Mouse (Mus musculus) kidney, postnatal 10 days (tissue): Measurements from ENCODE around the gene Man2a1.
"Not testable (repeated sequence)": the region's sequence is repeated elsewhere in the genome, so short reads cannot be mapped to it uniquely, and the experiment has no call there.

Experiments used
- DNase-seq: peaks from one replicate; pipeline ENCODE4 v3.0.0; 2021; ENCODE audit warnings: mixed read lengths

Man2a1 gene

DNA sequence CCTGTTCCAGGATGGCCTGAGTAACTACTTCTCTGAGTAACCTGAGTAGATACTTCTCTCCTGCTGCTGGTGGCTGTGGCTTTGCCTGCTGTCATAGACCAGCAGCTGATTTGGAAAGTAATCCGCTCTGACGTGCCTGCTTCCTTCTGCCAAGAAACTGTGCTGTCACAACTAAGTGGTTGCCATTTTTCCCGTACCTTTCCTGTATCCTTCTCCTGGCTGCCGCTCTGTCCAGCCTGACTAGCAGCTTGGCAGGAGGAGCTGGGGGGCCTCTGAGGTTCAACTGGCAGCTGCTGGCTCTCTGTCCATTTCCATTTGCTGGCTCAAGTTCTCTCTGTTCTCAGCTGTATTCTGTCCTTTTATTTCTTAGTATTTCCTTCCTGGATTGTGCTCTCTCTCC is 115.8 kb downstream of the Man2a1 start:
- peak; percentile 26 for DNase-seq

DNA sequence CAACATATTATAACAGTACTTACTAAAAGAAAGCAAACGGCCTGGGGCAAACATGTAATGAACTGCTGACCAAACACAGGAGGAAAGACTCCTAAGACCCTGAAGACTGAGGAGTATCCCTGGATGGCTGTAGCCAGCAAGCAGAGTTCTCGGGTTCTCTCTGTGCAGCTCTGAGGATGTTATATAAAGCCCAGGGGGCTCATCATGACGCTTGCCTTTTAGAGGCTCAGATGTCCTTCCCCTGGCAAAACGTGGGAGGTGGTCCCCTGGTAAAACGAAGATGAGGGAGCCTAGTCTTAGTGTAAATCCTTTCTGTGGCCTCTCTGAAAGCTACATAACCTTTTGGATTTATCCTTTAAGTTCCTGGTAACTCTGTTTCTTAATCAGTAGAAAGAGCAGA is 119.2 kb downstream of the Man2a1 start:
- no peak for DNase-seq

DNA sequence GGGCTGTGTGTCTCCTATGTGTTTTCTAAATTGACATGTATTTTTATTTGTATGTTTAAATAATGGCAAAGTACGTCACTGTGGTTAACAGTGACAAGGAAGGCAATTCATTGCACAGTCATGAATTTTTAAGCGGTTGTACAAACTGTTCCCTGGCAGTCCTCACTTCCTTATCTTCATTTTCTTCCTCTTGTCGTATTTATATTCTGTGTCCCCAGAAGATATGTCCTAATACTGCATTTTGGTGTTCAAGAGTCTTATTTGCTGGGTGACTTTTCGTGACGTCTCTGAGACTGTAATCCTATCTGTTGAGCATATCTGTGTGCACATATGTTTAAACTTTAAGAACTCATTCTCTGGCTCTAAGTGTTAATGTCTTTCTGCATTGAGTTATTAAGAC is 120.6 kb downstream of the Man2a1 start:
- no peak for DNase-seq

DNA sequence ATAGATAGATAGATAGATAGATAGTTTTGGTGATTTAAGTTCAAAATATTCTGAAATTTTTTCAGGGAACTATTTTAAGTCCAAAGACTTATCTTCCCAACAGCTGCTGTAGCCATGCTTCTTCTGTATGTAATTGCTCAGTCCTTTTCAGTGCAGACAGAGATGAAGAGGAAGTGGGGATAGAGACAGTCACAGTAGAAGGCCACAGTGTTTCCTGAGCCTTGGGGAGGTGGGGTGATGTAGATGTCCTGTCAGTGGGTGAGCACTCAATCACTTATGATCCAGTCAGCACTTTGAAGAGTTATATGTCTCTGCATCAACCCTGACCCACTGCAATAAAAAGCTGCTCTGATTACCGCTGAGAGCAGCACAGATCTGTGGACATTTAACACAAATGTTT is 122.6 kb downstream of the Man2a1 start:
- DNase-seq, result no peak

GRCm38 (mm10) chr17:64725214-64725613 is 124.7 kb downstream of the Man2a1 start:
- no peak for DNase-seq

DNA sequence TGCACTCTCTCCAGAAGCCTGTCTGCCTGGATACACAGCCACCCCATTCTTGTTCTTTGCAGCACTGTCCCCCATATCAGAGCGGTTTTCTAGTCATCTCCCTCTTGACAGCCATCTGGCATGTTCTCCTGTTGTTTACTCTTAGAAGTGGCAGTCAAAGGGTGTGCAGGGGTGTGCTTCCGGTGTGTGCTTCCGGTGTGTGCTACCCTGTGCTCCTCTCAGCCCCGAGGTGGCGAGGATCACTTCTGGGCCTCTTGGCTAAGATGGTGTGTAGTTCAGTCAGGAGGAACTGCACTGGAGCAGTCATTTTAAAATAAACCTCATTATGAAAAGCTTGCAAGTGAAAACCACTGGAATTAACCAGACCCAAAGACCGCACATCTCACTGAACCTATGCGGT is 125.5 kb downstream of the Man2a1 start:
- DNase-seq, result no peak

GRCm38 (mm10) chr17:64735492-64735891 is 135.0 kb downstream of the Man2a1 start:
- DNase-seq, result no peak

DNA sequence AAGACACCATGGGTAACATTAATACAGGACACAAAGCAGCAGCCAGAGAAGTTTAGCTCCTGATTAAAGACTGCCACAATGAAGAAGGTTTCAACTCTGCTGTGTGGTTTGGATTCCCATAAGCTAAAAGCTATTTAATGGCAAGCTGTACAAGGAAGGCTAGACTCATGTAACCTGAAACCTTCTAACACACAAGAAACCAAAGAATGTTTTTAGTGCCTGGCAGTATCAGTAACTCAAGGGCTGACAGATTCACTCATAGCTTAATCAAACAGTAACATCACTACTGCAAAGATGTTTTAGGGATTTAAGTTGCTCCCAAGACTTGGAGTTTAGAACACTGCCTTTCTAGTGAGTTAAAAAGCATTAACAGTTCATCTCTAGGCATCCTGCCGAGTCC is 137.4 kb downstream of the Man2a1 start:
- no peak for DNase-seq

DNA sequence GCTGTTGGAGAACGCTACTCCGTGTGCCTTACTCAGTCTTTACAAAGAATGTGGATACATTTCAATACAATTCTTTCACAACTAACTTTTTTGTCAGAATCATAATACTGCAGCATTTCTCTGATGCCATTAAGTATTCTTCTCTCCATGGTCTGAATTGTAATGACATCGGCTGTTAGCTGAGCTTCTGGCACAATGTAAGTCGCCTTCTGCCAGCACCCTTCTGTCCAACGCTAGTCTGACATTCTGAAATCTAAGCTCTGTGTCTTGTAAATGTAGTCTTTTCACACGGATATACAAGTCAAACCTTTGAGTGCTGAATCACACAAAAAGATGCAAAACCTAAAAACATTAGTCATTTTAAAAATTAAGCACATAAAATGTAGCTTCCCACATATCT is 138.6 kb downstream of the Man2a1 start:
- no peak for DNase-seq

DNA sequence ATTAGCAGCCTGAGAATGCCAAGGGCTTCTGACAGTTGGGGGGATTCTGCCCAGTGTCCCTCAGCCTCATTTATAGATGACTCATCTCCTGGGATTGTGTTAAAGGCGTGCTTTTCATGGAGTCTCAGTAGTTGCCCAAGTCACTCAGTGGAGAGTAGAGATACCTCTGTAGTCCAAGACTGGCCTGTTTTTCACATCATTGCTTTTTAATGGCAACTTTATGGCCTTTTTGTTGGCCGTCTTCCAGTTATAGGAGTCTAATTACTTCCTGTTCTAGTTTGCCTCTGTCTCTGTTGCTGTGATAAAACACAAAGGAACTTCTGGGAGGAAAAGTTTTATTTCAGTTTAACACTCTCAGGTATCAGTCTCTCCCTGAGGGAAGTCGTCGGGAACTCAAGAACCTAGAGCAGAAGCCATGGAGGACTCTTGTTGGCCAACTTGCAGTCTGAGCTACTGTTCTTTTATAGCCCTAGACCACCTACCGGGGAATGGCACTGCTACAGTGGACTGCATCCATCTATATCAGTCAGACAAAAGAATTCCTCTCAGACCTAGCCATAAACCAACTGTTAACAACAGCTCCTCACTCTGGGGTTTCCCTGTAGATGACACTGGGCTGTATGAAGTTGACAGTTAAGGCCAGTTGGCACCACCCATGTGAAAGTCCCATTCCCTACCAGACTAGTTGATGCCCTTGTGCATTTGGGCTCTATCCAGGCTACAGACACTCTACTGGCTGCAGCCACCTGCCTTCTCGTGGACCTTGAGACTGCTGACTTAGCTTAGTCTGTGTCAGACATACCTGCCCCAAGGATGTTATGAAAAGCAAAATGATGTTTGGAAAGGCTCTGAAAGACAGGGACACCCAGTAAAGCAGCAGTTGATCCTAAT is 142.4 kb downstream of the Man2a1 start:
- no peak for DNase-seq

GRCm38 (mm10) chr17:64743606-64744300 is 143.2 kb downstream of the Man2a1 start:
- no peak for DNase-seq

GRCm38 (mm10) chr17:64746637-64747225 is 146.2 kb downstream of the Man2a1 start:
- DNase-seq, result no peak

GRCm38 (mm10) chr17:64747461-64747860 is 146.9 kb downstream of the Man2a1 start:
- DNase-seq, result no peak

DNA sequence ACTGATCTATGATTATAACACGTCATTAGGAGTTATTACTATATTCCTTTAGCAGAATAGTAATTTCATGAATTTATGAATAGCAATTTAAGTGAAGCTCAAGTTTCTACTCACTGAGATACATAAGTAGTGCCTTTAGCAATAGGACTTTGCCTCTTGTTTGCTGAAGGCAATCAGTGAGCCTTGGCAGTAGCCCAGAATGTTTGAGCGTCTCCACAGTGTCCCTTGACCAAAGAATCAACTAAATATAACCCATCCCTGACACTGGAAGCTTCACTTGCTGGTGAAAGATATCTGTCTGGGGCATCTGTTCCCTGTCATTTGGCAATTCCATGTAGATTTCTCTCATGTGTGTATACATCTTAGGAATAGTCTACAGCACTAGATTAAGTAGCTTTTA is 147.6 kb downstream of the Man2a1 start:
- peak; percentile 22 for DNase-seq

DNA sequence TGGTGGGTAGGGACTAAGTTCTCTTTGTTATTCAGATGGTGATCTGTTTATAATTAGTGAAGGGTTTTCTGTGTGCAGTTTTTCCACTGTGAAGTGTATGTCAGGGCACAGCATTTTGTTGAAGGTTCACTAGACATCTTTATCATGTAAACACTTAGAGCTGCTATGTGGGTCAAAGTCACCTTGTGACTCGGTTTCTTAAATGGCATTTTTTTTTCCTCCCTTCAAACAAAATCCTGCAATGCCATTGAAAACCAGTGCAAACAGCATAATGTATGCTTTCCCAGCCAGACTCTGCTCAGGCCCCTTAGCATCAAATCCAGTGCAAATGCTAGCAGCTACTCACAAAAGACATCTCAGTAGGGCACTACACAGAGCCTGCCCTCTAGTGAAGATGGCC is 148.6 kb downstream of the Man2a1 start:
- DNase-seq, result no peak

DNA sequence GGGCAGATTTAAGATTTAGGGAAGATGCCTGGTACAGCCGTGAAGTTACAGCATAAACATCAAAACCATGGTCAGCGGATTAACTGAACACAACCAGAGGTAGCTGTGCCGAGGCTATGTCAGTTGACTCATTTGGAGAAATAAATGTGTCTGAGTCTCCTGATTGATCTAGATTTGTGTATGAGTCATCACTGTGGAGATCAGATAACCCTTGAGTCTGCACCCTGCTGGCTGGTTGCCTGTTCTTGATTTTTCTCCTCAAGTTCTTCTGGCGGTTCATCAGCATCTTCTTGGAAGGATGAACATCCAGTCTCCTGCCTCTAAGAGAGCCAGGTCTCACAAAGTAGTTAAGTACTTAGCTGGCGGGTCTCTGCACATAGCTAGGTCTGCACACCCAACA is 150.7 kb downstream of the Man2a1 start:
- no peak for DNase-seq

- no peak for DNase-seq
Observed at GRCm38 (mm10) chr17:64752126-64753019, 151.8 kb downstream of the Man2a1 start.

DNA sequence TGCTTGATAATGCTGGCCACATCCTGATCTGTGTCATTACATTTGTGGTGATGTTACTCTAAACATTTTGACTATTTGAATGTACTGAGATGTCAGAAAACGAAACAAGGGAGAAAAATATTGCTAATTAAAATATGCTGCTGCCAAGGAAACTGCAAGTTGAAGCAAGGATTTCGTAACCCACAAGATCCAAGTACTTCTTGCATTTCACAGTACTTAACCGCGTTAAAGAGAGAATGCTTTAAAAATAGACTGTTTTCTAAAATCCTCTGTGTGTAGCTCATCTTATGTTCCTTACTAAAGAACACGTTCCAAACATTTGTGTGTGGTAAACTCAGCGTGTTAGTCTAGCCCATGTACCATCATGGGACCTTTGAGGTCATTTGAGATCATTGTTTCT is 153.0 kb downstream of the Man2a1 start:
- DNase-seq, result no peak

- DNase-seq, result no peak
Observed at GRCm38 (mm10) chr17:64754142-64754863, 153.8 kb downstream of the Man2a1 start.

- DNase-seq, result no peak
Observed at GRCm38 (mm10) chr17:64755191-64755590, 154.7 kb downstream of the Man2a1 start.

GRCm38 (mm10) chr17:64762651-64763050 is 162.1 kb downstream of the Man2a1 start:
- DNase-seq, result not testable (repeated sequence)

DNA sequence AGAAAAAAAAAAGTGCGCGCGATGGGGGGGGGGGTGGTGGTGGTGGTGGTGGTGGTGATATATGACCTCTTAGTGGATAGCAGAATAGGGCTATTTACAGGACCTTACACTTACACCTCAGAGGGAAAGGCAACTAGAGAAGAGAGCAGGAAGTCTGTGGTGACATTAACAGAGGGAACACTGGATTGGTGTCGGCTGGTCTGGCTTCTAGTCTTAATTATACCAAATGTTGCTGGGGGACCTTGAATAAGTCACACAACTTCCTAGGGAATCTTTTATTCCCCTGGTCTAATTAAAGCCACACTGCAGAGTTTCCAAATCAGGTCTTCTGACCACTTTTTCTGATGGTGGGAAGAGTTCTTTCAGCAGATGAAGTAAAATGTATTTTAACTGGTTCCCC is 163.0 kb downstream of the Man2a1 start:
- DNase-seq, result no peak
